Mouse (Mus musculus): ENCODE measurements around the gene Acvrl1. TPM values are rescaled to one million over a fixed set of nuclear protein-coding genes. Genes with fewer than 3 reads are reported as not detected.

Gene Acvrl1
- total RNA-seq, 2 experiments from 2014 or later = 10.7 to 13.0 TPM

DNA sequence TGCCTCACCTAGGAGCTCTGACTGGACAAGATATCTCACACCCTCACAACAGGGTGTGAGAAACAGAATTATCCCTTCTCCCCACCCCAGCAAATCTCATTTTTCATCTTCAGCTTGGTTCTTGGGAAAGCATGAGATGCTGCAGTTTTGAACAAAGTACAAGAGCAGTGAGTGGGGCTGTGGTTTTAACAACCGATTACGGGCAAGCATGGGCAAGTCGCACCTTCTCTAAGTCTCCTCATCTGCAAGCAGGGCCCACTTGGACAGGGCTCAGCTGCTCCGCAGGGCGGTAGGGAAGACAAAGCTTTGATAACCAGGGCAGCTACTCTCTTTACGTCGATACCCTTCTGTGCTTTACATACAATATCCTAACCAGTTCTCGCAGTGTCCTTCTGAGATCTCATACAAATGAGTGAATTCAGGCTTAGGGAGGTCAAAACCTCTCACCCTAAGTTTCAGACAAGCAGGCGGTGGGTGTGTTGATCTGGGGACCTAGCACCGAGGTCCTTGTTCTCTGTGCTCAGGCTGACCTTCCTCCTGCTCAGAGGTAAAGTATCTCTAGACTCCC, 42.2 kb downstream of the Acvrl1 start:
- DNase-seq = no peak

- DNase-seq = no peak
Measured at GRCm38 (mm10) chr15:101171272-101171671, 43.0 kb downstream of the Acvrl1 start.

DNA sequence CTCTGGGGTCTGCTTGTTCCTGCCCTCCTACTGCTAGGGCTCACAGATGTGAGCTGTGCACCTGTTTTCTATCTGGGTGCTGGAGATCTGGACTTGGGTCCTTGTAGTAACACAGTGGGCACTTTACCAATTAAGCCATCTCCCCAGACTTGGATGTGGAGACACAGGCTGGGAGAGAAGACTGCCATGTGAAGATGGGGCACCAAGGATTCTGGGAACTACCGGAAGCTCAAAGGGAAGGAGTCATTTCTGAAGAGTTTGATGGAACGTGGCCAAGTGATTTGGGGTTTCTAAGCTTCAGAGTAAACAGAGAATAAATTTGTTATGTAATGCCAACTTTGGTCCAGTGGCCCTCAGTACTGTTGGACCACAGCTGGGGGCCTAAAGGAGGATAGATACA, 43.7 kb downstream of the Acvrl1 start:
- DNase-seq = no peak

- peak; percentile 93 for DNase-seq
Measured at GRCm38 (mm10) chr15:101173421-101174211, 45.3 kb downstream of the Acvrl1 start, which contains the start of gene Acvr1b. TSS of gene Acvr1b (plus strand) at chr15:101174067.

DNA sequence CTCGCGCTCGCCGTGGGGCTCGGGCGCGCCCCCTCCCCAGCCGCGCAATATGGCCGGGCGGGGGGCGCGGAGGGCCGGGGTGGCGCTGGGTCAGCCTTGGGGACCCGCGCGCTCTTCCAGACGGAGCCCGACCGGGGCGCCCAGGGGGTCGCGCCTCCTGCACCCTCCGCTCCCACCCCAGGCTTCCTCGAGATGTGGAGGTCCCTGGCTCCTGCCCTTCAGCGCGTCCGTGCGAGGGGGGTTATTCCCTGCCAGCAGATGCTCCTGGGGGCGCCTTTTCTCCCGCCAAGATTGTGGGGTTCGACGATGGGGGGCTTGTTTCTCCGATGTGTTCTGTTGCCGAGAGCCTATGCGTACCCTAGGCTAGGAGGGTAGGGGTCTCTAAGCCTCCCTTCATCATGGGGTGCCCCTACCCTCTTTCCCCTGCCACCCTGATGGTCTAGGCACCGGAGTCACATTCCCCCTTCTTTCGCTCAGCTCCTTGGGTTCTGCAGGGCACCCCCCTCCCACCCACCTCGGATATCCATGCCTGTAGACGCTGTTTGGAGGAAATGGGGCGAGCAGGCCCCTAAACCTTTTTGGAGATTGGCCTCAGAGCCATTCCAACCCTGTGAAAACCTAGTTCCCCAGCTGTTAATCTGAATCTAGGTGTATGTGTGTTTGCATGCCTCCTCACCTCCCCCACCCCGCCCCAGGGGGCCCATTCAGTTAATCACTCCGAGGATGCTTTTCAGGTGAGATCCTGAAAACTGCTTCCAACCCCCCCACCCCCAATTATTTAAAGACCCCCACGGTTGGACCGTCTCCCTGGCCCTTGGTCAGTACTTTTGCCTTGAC, 46.2 kb downstream of the Acvrl1 start:
- DNase-seq = no peak

DNA sequence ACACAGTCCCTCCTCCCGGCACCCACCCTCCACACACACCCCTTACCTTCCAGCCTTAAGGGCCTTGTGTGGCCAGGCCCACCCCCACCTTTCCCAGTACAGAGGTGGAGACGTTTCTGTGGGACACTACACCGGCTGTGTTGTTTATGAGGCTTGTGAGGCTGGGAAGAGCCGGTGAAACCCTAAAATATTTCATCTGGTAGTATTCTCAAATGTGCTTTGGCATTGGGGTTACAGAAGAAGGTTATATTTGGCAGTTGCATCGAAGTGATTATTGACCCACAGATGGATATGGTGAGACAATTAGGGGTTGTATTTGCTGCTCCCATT, 46.8 kb downstream of the Acvrl1 start:
- DNase-seq = no peak

GRCm38 (mm10) chr15:101175613-101176283, 47.4 kb downstream of the Acvrl1 start:
- DNase-seq = no peak

DNA sequence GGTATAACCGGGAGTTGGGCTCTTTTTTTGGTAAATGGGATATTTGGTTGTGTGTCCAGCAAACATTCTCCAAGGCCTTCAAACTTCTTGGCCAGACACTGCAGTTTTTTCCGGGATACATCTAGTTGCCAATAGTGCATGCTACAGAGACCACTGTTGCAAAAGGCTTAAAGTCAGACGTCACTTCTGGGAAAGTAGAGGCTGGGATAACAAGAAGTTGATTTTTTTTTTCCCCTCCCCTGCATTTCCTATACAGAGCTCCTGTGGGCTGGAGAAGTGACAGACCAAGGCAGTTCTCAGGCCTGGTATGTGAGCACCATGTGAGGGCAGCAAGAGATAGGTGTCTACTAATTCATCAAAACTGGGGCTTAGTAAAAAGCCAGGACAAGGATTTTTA, 48.0 kb downstream of the Acvrl1 start:
- DNase-seq = no peak

GRCm38 (mm10) chr15:101176795-101177691, 48.7 kb downstream of the Acvrl1 start:
- peak; percentile 38 for DNase-seq

- no peak for DNase-seq
Measured at GRCm38 (mm10) chr15:101180363-101181105, 52.2 kb downstream of the Acvrl1 start.

- no peak for DNase-seq
Measured at GRCm38 (mm10) chr15:101181106-101181466, 52.8 kb downstream of the Acvrl1 start.

- no peak for DNase-seq
Measured at GRCm38 (mm10) chr15:101181500-101181899, 53.2 kb downstream of the Acvrl1 start.

- DNase-seq = no peak
Measured at GRCm38 (mm10) chr15:101182676-101183075, 54.4 kb downstream of the Acvrl1 start.

- no peak for DNase-seq
Measured at GRCm38 (mm10) chr15:101184300-101184699, 56.0 kb downstream of the Acvrl1 start.

- no peak for DNase-seq
Measured at GRCm38 (mm10) chr15:101185549-101185948, 57.2 kb downstream of the Acvrl1 start.

GRCm38 (mm10) chr15:101187907-101188306, 59.6 kb downstream of the Acvrl1 start:
- no peak for DNase-seq

DNA sequence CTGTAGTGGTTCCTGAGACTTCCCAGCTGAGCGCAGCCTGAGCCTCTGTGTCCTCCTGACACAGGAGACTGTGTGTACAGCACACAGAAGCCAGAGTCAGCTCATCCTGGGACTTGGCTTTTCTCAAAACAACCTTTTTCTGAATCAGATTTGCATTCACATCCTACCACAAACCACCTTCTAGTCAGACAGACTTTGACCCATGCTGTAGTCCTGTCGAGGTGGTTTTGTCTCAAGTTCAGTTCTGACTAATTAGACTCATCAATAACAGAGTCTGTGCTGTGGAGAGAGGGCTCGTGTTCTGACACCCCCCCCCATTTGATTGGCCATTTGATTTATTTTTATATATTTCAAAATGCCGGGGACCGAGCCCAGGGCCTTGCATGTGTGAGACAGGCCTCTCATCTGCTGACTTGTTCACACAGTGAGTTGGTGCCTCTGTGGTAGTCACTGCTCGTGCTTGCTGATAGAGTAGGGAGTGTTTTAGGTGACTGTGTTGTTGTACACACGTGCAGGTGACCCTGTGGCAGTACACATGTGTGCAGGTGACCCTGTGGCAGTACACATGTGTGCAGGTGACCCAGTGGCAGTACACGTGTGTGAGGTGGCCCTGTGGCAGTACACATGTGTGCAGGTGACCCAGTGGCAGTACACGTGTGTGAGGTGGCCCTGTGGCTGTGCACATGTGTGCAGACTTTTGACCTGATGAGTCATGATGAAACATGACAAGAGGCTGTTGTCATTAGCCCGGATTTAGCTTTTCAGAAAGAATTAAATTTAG, 61.8 kb downstream of the Acvrl1 start:
- DNase-seq = no peak

- no peak for DNase-seq
Measured at GRCm38 (mm10) chr15:101190762-101191150, 62.4 kb downstream of the Acvrl1 start.

- peak; percentile 64 for DNase-seq
Measured at GRCm38 (mm10) chr15:101191459-101192259, 63.3 kb downstream of the Acvrl1 start.
